Mouse (Mus musculus): ENCODE results near the gene Snx20.

Snx20 gene

GRCm38 (mm10) chr8:88603446-88603989 is 32.4 kb downstream of the Snx20 start:
- no peak for DNase-seq

GRCm38 (mm10) chr8:88599491-88599890 is 36.4 kb downstream of the Snx20 start:
- DNase-seq, result no peak

GRCm38 (mm10) chr8:88598578-88598977 is 37.4 kb downstream of the Snx20 start:
- DNase-seq, result no peak

GRCm38 (mm10) chr8:88596042-88596441 is 39.9 kb downstream of the Snx20 start:
- DNase-seq, result no peak

- no peak for DNase-seq
Measured at GRCm38 (mm10) chr8:88593947-88594346, 42.0 kb downstream of the Snx20 start.

- DNase-seq, result no peak
Measured at GRCm38 (mm10) chr8:88590226-88590625, 45.7 kb downstream of the Snx20 start.

- DNase-seq, result no peak
Measured at GRCm38 (mm10) chr8:88588205-88588889, 47.6 kb downstream of the Snx20 start.

GRCm38 (mm10) chr8:88583863-88584262 is 52.1 kb downstream of the Snx20 start:
- no peak for DNase-seq

- DNase-seq, result peak; percentile 51 to 62
Measured at GRCm38 (mm10) chr8:88580785-88581184, 55.1 kb downstream of the Snx20 start.

GRCm38 (mm10) chr8:88579668-88580330 is 56.1 kb downstream of the Snx20 start:
- DNase-seq, result no peak

GRCm38 (mm10) chr8:88579246-88579645 is 56.7 kb downstream of the Snx20 start:
- no peak for DNase-seq

- DNase-seq, result no peak
Measured at GRCm38 (mm10) chr8:88578413-88579175, 57.3 kb downstream of the Snx20 start.

- no peak for DNase-seq
Measured at GRCm38 (mm10) chr8:88577666-88578065, 58.3 kb downstream of the Snx20 start.

Measured in B cell, adult 2 months (primary cell).